Mouse (Mus musculus) G1E (cell line): Measurements from ENCODE around the gene Swsap1.

Experiments
- CTCF ChIP-seq: IDR thresholded peaks from 2 replicates; pipeline ENCODE4 v1.5.1; 2012; ENCODE audit warnings: low read depth, low read length, inconsistent platforms, mixed read lengths
- GATA2 ChIP-seq: IDR thresholded peaks from 2 replicates; pipeline ENCODE4 v1.6.1; 2012; ENCODE audit warnings: low read depth, low read length, inconsistent platforms, borderline replicate concordance
- TAL1 ChIP-seq: conservative IDR thresholded peaks from 2 replicates; pipeline ENCODE4 v1.6.1; 2012; ENCODE audit warnings: low read depth, low read length, inconsistent platforms, mixed read lengths

DNA sequence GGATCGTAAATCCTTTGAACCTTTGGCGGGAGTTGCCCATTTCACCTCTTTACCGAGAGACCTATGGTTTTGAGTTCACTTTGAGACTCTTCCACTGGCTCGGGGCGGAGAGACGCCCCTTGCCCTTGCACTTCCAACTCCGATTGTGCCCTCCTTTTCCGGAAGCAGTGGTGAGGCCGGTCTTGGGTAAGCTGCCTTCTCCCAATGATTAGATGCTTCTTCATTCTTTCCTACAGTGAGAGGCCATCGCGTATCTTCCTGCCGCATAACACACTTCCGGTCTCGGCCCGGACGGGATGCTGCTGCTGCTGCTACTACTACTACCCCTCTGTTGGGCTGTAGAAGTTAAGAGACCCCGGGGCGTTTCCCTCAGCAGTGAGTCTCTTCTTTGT lies 47.6 kb downstream of the Swsap1 start:
- TF ChIP-seq CTCF (no peak), TAL1 (no peak), GATA2 (no peak)
